Mouse (Mus musculus): ENCODE results near the gene Cdc42ep2. TPM values are rescaled to one million over a fixed set of nuclear protein-coding genes. Genes with fewer than 3 reads are reported as not detected.

The Cdc42ep2 gene
- polyA plus RNA-seq, 1 experiment from 2014 or later, result 14.2 TPM

- peaks cover 12% of the 10 kb centered on the region; the same call in 1 of the 2 replicates for H3K36me3 ChIP-seq (ENCODE audit: insufficient read depth, low read length)
- H3K27me3 ChIP-seq (ENCODE audit: insufficient read depth, low read length), result no peaks in the 10 kb centered on the region
- peak overlapping the region; percentile 80 for H3K4me2 ChIP-seq (ENCODE audit: low read length)
- DNase-seq (ENCODE audit: low spot score), result no peak
- no peak for ATAC-seq (replicated peaks; ENCODE audit: low FRiP score, low read depth)
- 2% methylated on average over 14 of the region's 14 CpGs for WGBS
- H3K9me3 ChIP-seq (replicated peaks; ENCODE audit: low read length), result no peaks in the 10 kb centered on the region
- H3K27ac ChIP-seq, result peak overlapping the region; percentile 81
- no peak for TF ChIP-seq CTCF (IDR thresholded peaks at IDR 0.05; ENCODE audit: low read depth)
- peak overlapping the region; percentile 95 for H3K9ac ChIP-seq (ENCODE audit: low read depth, low read length)
- H3K4me1 ChIP-seq (replicated peaks; ENCODE audit: insufficient read depth, low read length), result peaks cover 17% of the 10 kb centered on the region; the same call in 1 of the 2 replicates
- H3K4me3 ChIP-seq (replicated peaks; ENCODE audit: low read depth, low read length), result peak overlapping the region; percentile 76
Measured at GRCm38 (mm10) chr19:5911430-5912102, 13.1 kb downstream of the Cdc42ep2 start.

GRCm38 (mm10) chr19:5910221-5910620 is 14.4 kb downstream of the Cdc42ep2 start:
- Histone ChIP-seq H3K9me3 (replicated peaks; ENCODE audit: low read length) (no peaks in the 10 kb centered on the region), H3K4me3 (replicated peaks; ENCODE audit: low read depth, low read length) (peak overlapping the region; percentile 2; the same call in 1 of the 2 replicates), H3K27me3 (ENCODE audit: insufficient read depth, low read length) (no peaks in the 10 kb centered on the region), H3K4me1 (replicated peaks; ENCODE audit: insufficient read depth, low read length) (peaks cover 17% of the 10 kb centered on the region; the same call in 1 of the 2 replicates), H3K27ac (peak overlapping the region; percentile 55; the same call in 1 of the 2 replicates), H3K9ac (ENCODE audit: low read depth, low read length) (peak overlapping the region; percentile 95; the same call in 1 of the 2 replicates), H3K36me3 (ENCODE audit: insufficient read depth, low read length) (peaks cover 23% of the 10 kb centered on the region), H3K4me2 (ENCODE audit: low read length) (peak overlapping the region; percentile 80)
- ATAC-seq (replicated peaks; ENCODE audit: low FRiP score, low read depth), result no peak
- WGBS, result 39% methylated on average over 6 of the region's 6 CpGs
- DNase-seq (ENCODE audit: low spot score), result no peak
- peak; percentile 20; the same call in 1 of the 2 replicates for TF ChIP-seq CTCF (IDR thresholded peaks at IDR 0.05; ENCODE audit: low read depth)

- H3K36me3 ChIP-seq (ENCODE audit: insufficient read depth, low read length), result peaks cover 51% of the 10 kb centered on the region
- H3K9me3 ChIP-seq (replicated peaks; ENCODE audit: low read length), result no peaks in the 10 kb centered on the region
- H3K4me2 ChIP-seq (ENCODE audit: low read length), result no peak overlapping the region
- TF ChIP-seq CTCF (IDR thresholded peaks at IDR 0.05; ENCODE audit: low read depth), result no peak
- no peak overlapping the region for H3K9ac ChIP-seq (ENCODE audit: low read depth, low read length)
- H3K27me3 ChIP-seq (ENCODE audit: insufficient read depth, low read length), result no peaks in the 10 kb centered on the region
- DNase-seq (ENCODE audit: low spot score) (no peak), ATAC-seq (replicated peaks; ENCODE audit: low FRiP score, low read depth) (no peak)
- H3K4me3 ChIP-seq (replicated peaks; ENCODE audit: low read depth, low read length), result no peak overlapping the region
- no peak overlapping the region for H3K27ac ChIP-seq
- H3K4me1 ChIP-seq (replicated peaks; ENCODE audit: insufficient read depth, low read length), result peaks cover 17% of the 10 kb centered on the region; the same call in 1 of the 2 replicates
- WGBS, result 87% methylated on average over 3 of the region's 3 CpGs
Measured at GRCm38 (mm10) chr19:5907275-5907674, 17.3 kb downstream of the Cdc42ep2 start.

GRCm38 (mm10) chr19:5894002-5894678 is 30.5 kb downstream of the Cdc42ep2 start, which contains the start of gene Tigd3:
Tigd3 (minus strand) TSS chr19:5894149.
- WGBS, result 2% methylated on average over 36 of the region's 36 CpGs

GRCm38 (mm10) chr19:5893282-5894001 is 31.2 kb downstream of the Cdc42ep2 start:
- no peak for TF ChIP-seq CTCF (IDR thresholded peaks at IDR 0.05; ENCODE audit: low read depth)
- Histone ChIP-seq H3K4me2 (ENCODE audit: low read length) (peak overlapping the region; percentile 91), H3K9me3 (replicated peaks; ENCODE audit: low read length) (no peaks in the 10 kb centered on the region), H3K4me3 (replicated peaks; ENCODE audit: low read depth, low read length) (peak overlapping the region; percentile 57), H3K27ac (peak overlapping the region; percentile 47), H3K36me3 (ENCODE audit: insufficient read depth, low read length) (peaks cover 7% of the 10 kb centered on the region; the same call in 1 of the 2 replicates), H3K4me1 (replicated peaks; ENCODE audit: insufficient read depth, low read length) (0 out of 2 replicates have a peak, but pooled peaks cover 6% of the 10 kb centered on the region), H3K9ac (ENCODE audit: low read depth, low read length) (peak overlapping the region; percentile 78), H3K27me3 (ENCODE audit: insufficient read depth, low read length) (no peaks in the 10 kb centered on the region)
- DNase-seq (ENCODE audit: low spot score) (no peak), ATAC-seq (replicated peaks; ENCODE audit: low FRiP score, low read depth) (no peak; the same call in 1 of the 2 replicates)
- WGBS, result 8% methylated on average over 25 of the region's 31 CpGs

More at GRCm38 (mm10) chr19:5894002-5894678, 30.5 kb downstream of the Cdc42ep2 start, which contains the start of gene Tigd3:
- Histone ChIP-seq H3K4me3 (replicated peaks; ENCODE audit: low read depth, low read length) (peak within 1 kb of the TSS; percentile 57), H3K27me3 (ENCODE audit: insufficient read depth, low read length) (no peaks in the 10 kb centered on the region), H3K36me3 (ENCODE audit: insufficient read depth, low read length) (peaks cover 11% of the 10 kb centered on the region; the same call in 1 of the 2 replicates), H3K9ac (ENCODE audit: low read depth, low read length) (peak within 1 kb of the TSS; percentile 78), H3K27ac (peak within 1 kb of the TSS; percentile 47), H3K4me1 (replicated peaks; ENCODE audit: insufficient read depth, low read length) (0 out of 2 replicates have a peak, but pooled peaks cover 6% of the 10 kb centered on the region), H3K4me2 (ENCODE audit: low read length) (peak within 1 kb of the TSS; percentile 91), H3K9me3 (replicated peaks; ENCODE audit: low read length) (no peaks in the 10 kb centered on the region)
- TF ChIP-seq CTCF (IDR thresholded peaks at IDR 0.05; ENCODE audit: low read depth), result no peak
- peak; percentile 98 for DNase-seq (ENCODE audit: low spot score)
- peak; percentile 93 for ATAC-seq (replicated peaks; ENCODE audit: low FRiP score, low read depth)
